Mouse (Mus musculus) layer of hippocampus, adult 9-10 months (tissue): ENCODE data around the gene Adk.

Source experiments
- DNase-seq: peaks from one replicate; pipeline ENCODE4 v3.0.0; 2022; ENCODE audit warnings: low spot score

Adk gene

DNA sequence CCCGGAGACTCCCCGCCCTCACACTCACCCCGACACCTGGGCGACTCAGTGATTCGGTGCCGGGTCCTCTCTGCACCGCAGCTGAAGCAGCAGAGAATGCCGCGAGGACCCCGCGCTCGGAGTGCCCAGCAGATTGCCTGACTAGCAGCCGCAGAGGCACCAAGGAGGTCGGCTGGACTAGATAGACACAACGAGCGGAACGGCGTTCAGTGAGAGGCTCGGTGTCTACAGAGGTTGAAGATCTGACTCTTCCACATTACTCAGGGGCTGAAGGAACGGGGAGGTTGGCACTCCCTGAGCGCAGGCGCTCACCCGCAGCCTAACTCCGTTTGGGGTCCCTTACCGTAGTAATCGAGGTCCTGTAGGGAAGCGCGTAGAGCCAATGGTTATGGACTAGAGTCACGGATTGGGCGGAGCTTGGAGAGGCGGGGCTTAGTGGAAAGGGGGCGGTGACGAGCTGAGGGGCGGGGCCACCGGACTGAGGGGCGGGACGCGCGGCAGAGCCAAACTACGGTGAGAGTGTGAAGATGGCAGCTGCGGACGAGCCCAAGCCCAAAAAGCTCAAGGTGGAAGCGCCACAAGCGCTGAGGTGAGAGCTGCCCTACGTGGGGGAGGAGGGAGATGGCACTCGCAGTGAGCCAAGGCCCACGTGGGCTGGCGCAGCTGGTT lies at the start of gene Adk, which contains the start of gene Ap3m1:
Adk (plus strand) TSS at position 463 of the 669 bp plus-strand sequence.
Ap3m1 (minus strand) TSS at position 397 of the 669 bp plus-strand sequence.
- DNase-seq: peak; percentile 88

GRCm38 (mm10) chr14:21013800-21014334 lies 38.5 kb upstream of the Adk start:
- no peak for DNase-seq

GRCm38 (mm10) chr14:21017871-21018270 lies 34.5 kb upstream of the Adk start:
- DNase-seq: no peak

DNA sequence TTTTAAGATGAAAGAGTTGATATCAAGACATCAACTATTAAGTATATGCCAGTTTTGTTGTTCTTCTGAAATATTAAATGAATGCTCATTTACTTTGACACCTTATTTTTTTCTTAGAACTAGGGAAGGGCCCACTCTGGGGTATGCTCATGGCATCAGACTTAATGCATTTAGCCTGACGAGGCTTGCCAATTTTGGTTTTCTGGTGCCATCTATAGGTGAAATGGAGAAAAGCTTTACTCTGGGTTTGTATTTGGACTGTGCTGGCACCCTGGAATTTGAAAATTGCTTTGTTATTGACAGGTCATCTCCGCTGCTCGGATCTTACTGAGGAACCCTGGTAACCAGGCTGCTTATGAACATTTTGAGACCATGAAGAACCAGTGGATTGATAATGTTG lies 33.4 kb upstream of the Adk start:
- DNase-seq: peak; percentile 52

- no peak for DNase-seq
Measured at GRCm38 (mm10) chr14:21020435-21020834, 31.9 kb upstream of the Adk start.

GRCm38 (mm10) chr14:21027542-21027941 lies 24.8 kb upstream of the Adk start:
- no peak for DNase-seq

DNA sequence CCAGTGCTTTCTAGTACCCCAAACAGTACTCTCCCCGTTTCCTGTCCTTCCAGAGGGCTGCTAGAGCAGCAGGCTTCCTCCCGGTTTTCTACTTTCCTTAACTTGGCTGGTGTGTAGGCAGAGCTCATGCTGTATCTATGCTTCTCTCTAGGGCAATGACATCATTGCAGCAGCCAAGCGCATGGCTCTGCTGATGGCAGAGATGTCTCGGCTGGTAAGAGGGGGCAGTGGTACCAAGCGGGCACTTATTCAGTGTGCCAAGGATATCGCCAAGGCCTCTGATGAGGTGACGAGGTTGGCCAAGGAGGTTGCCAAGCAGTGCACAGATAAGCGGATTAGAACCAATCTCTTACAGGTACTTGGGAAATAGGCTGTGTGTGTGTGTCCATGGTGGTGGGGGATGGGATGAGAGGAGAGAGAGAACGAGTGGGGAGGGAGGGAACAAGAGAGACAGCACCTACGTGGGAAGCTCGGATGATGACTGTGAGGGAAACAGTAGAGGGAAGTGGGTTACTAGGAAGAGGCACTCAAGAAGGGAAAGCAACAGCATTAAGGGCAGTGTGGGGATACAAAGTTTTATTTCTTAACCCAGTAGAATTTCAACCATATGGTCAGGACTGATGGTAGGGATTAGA lies 23.2 kb upstream of the Adk start:
- no peak for DNase-seq

- no peak for DNase-seq
Measured at GRCm38 (mm10) chr14:21031783-21032511, 20.4 kb upstream of the Adk start.

DNA sequence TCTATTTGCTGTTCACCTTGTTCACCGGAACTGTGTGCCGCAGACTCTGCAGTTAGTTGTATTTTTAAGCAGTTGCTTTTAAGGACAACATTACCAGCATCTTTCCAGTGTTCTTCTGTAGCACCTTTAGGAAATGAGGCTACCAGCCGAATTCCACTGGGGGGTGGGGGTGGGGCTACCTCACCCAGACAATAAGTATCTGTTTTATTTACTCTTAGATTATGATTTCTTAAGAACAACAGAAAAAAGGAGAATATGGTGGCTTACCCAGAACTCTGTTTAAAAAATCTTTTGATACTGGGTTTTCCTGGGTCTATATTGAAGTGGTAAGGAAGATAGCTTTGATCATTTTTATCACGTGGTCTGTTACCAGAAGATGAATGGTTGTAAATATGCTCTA lies 18.1 kb upstream of the Adk start:
- no peak for DNase-seq

DNA sequence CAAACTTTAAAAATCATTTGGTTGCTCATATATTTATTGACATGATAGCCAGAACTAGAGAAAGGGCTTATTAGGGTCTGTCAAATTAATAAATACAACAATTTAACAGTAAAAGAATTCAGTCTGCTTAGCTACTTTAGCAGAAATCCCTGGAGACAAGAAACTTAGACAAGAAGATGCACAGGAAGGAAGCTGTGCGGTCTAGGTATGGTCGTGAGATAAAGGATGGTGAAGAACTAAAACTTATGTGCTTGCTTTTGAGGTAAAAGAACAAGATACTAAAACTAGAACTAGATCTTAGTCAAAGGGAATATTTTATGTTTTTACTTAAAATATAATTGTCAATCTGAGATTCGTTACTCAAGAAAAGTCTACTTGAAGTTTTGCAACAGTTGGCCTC lies 17.6 kb upstream of the Adk start:
- no peak for DNase-seq

- no peak for DNase-seq
Measured at GRCm38 (mm10) chr14:21039077-21039476, 13.3 kb upstream of the Adk start.

DNA sequence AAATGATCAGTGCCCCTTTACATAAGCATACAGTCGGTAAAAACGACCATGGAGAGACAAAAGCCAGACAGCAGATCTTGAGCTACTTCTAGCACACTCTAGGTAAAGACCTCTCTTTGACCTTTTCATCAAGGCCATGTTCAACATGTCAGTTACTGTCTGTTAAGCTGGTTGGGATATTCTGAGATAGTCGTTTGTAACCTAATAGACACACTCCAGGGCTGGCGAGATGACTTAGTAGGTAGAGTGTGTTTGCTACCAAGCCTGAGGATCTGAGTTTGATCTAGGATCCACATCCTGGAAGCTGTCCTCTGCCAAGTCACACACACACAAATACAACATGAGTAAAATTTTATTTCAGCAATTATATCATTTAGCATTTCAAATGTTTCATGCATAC lies 12.8 kb upstream of the Adk start:
- DNase-seq: no peak

DNA sequence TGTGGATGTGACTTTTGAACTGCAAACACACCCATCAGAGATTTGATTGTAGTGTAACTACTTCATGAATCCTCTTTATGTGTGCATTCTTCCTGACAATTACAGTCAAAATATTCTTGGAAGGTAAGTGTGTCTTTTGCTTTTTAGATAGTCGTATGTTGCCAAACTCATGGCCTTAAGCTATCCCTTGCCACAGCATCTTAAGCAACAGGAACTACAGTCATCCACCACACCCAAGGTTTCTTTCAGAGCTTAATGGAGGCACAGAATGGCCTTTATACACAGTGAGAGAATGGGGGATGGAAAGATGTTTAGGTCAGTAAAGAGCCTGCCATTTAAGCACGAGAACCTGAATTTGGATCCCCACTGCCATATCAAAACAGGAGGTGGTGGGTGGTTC lies 4.5 kb upstream of the Adk start:
- no peak for DNase-seq

GRCm38 (mm10) chr14:21048879-21049278 lies 3.5 kb upstream of the Adk start:
- DNase-seq: no peak

DNA sequence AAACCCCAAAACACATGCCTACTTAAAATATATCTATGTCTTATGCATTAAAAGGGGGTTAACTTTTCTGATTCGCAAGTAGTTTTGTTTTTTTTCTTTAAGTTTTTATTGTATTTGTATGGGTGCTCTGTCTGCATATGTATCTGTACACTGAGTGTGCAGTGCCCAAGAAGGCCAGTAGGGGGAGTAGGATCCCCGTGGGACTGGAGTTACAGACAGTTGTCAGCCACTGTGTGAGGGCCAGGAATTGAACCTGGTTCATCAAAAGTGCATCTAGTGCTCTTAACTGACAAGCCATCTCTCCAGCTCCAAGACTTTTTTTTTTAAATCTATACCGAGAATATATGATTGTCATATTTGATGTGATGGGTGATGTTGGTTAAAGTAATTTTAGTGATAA lies 1.6 kb upstream of the Adk start:
- no peak for DNase-seq

DNA sequence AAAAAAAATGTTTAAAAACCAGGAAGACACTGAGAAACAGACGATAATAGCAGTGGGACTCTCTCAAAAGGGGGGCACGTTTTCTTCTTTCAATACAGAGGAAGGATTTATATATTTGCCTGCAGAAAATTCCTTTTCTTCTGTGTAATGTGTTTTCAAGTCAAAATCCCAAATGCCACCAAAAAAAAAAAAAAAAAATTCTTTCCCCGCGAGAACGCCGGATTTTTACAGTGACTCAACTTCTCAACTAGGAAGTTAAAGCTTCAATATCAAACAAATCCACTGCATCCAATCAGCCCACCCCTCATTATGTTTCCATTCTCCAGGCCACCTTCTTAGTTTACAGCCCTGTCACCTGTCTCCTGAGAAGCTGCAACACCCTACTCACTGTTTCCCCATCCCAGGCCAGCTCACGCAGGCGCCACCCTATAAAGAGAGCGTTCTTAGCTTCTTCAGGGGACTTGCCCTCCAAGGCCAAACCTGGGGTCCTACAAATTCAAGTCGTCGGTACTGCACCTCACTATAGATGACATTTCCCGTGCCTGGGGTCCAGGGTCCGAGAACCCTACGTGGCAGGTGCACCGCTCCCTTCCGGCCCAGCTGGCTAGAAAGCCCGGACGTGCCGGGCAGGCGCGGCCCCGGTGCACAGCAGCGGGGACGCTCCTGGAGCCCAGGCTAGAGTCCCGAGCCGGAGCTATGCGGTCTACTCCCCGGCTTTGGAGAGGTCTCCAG lies 828 bp upstream of the Adk start:
- DNase-seq: no peak

DNA sequence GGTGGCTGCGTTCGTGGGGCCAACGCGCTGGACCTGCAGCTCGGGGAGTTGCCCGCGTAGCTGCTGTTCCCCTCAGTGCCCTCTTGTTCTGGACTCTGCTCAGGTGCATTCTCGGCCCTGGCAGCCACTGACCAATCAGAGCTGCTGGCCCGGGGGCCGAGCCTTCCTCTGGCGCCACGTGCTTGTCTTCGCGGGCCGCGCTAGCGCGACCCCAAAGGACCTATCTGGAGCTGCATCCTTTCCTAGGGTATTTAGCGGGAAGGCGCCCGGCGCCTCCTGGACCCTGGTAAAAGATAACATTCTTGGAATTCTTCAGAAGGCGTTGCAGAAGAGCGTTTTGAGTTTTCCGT lies 382 bp downstream of the Adk start:
- DNase-seq: peak; percentile 24

- no peak for DNase-seq
Measured at GRCm38 (mm10) chr14:21053151-21053550, 777 bp downstream of the Adk start.

GRCm38 (mm10) chr14:21053586-21053985 lies 1.2 kb downstream of the Adk start:
- DNase-seq: no peak

- no peak for DNase-seq
Measured at GRCm38 (mm10) chr14:21058972-21059371, 6.6 kb downstream of the Adk start.

DNA sequence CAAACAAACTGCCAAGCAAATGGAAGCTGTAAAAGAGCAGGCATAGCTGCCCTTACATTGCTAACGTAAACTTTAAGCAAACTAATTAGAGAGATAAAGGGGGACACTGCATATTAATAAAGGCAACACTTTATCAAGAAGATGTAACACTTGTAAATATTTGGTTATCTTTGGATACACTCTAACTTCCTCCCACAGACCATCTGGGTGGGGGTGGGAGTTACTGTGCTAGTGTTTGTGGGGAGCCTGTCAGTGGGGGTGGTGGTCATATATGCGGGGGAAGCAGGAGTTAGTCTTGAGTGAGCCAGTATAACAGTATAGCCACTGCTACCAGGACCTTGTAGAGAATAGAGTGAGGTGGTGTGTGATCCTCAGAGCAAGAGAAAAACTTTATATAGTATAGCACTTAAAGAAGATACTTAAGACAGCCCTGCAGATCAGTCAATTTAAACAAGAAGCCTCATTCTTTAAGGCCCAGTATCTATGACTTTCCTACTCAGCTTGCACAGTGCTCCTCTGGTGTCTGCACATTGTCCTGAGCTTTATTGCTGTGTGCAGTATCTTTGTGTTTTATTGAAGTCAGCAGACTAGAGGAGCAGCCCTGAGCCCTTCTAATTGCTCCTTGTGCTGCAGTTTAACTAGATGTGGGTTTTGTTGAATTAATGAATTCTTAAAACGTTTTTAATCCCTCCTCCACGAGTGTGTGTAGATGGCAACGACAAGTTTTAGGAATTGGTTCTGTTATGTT lies 10.6 kb downstream of the Adk start:
- no peak for DNase-seq

GRCm38 (mm10) chr14:21064321-21064720 lies 11.9 kb downstream of the Adk start:
- no peak for DNase-seq
